Mouse (Mus musculus) kidney, adult 2 months (tissue): Measurements from ENCODE around the gene Ttl.

Source experiments
- CTCF ChIP-seq: fragments of 200-500 bp; conservative IDR thresholded peaks from 2 replicates; pipeline ENCODE4 v1.5.1; 2011; ENCODE audit warnings: low read depth, mild to moderate bottlenecking, control low read depth, low read length, moderate library complexity, mixed read lengths; ENCODE audit not compliant: insufficient read depth, insufficient read length
- POLR2A ChIP-seq: fragments of 200-500 bp; IDR thresholded peaks from one replicate; pipeline ENCODE4 v1.6.1; 2011; ENCODE audit warnings: low read depth, low read length, control low read depth

GRCm38 (mm10) chr2:129046172-129046845 lies 19.4 kb upstream of the Ttl start:
- no peak for TF ChIP-seq CTCF
- no peak for TF ChIP-seq POLR2A
